Mouse (Mus musculus): ENCODE measurements around the gene Smim12. TPM values are rescaled to one million over a fixed set of nuclear protein-coding genes. Genes with fewer than 3 reads are reported as not detected.

Smim12 gene
- total RNA-seq (2014; rRNA removed) (40.8 and 47.2 TPM in 2 replicates), polyA plus RNA-seq (2015; fragmentation: Nextera tagmentation; extraction: Ambion mirVana) (63.7 and 65.4 TPM in 2 replicates)

- Histone ChIP-seq H3K4me2 (ENCODE audit: low read depth, low read length) (peak within 1 kb of the TSS; percentile 79), H3K4me3 (ENCODE audit: low read length) (peak within 1 kb of the TSS; percentile 100), H3K36me3 (ENCODE audit: insufficient read depth, low read length) (peaks cover 12% of the 10 kb centered on the region; the same call in 1 of the 2 replicates), H3K27me3 (ENCODE audit: insufficient read depth, low read length) (no peaks in the 10 kb centered on the region), H3K4me1 (ENCODE audit: insufficient read depth, low read length) (peaks cover 7% of the 10 kb centered on the region), H3K9ac (replicated peaks; ENCODE audit: low read length) (peak within 1 kb of the TSS; percentile 96), H3K9me3 (ENCODE audit: low read length) (no peaks in the 10 kb centered on the region), H3K27ac (peak within 1 kb of the TSS; percentile 68)
- 0% methylated on average over 28 of the region's 29 CpGs for WGBS
- peak; percentile 95 for TF ChIP-seq CTCF (IDR thresholded peaks at IDR 0.05; ENCODE audit: low read depth)
- peak; percentile 100 for DNase-seq (ENCODE audit: low spot score)
- peak; percentile 93 for ATAC-seq
Observed at GRCm38 (mm10) chr4:127243552-127243951, at the start of gene Smim12. Gene Smim12, plus strand, starts transcription at chr4:127243784.

- H3K4me2 ChIP-seq (ENCODE audit: low read depth, low read length), result no peak overlapping the region
- peaks cover 8% of the 10 kb centered on the region for H3K4me1 ChIP-seq (ENCODE audit: insufficient read depth, low read length)
- H3K27ac ChIP-seq, result 0 out of 2 replicates have a peak overlapping the region, but pooled peaks have one; percentile 41
- no peak overlapping the region for H3K9ac ChIP-seq (replicated peaks; ENCODE audit: low read length)
- 63% methylated on average over 25 of the region's 25 CpGs for WGBS
- no peak for ATAC-seq
- no peaks in the 10 kb centered on the region for H3K27me3 ChIP-seq (ENCODE audit: insufficient read depth, low read length)
- TF ChIP-seq CTCF (IDR thresholded peaks at IDR 0.05; ENCODE audit: low read depth), result no peak
- peak; percentile 23 for DNase-seq (ENCODE audit: low spot score)
- no peaks in the 10 kb centered on the region for H3K36me3 ChIP-seq (ENCODE audit: insufficient read depth, low read length)
- no peaks in the 10 kb centered on the region for H3K9me3 ChIP-seq (ENCODE audit: low read length)
- no peak overlapping the region for H3K4me3 ChIP-seq (ENCODE audit: low read length)
Observed at GRCm38 (mm10) chr4:127194477-127195269, 48.9 kb upstream of the Smim12 start.

GRCm38 (mm10) chr4:127198609-127199008 lies 45.0 kb upstream of the Smim12 start:
- no peak overlapping the region for H3K27ac ChIP-seq

GRCm38 (mm10) chr4:127199406-127199805 lies 44.2 kb upstream of the Smim12 start:
- Histone ChIP-seq H3K27ac (no peak overlapping the region), H3K4me3 (ENCODE audit: low read length) (no peak overlapping the region), H3K4me2 (ENCODE audit: low read depth, low read length) (no peak overlapping the region), H3K36me3 (ENCODE audit: insufficient read depth, low read length) (no peaks in the 10 kb centered on the region), H3K4me1 (ENCODE audit: insufficient read depth, low read length) (no peaks in the 10 kb centered on the region), H3K27me3 (ENCODE audit: insufficient read depth, low read length) (no peaks in the 10 kb centered on the region), H3K9ac (replicated peaks; ENCODE audit: low read length) (no peak overlapping the region), H3K9me3 (ENCODE audit: low read length) (no peaks in the 10 kb centered on the region)
- TF ChIP-seq CTCF (IDR thresholded peaks at IDR 0.05; ENCODE audit: low read depth), result peak; percentile 51
- no peak for ATAC-seq
- WGBS, result 65% methylated on average over 12 of the region's 12 CpGs
- DNase-seq (ENCODE audit: low spot score), result no peak

More at GRCm38 (mm10) chr4:127198609-127199008, 45.0 kb upstream of the Smim12 start:
- ATAC-seq (no peak), DNase-seq (ENCODE audit: low spot score) (no peak)
- Histone ChIP-seq H3K36me3 (ENCODE audit: insufficient read depth, low read length) (no peaks in the 10 kb centered on the region), H3K27me3 (ENCODE audit: insufficient read depth, low read length) (no peaks in the 10 kb centered on the region), H3K9ac (replicated peaks; ENCODE audit: low read length) (no peak overlapping the region), H3K4me3 (ENCODE audit: low read length) (no peak overlapping the region), H3K9me3 (ENCODE audit: low read length) (no peaks in the 10 kb centered on the region), H3K4me1 (ENCODE audit: insufficient read depth, low read length) (peaks cover 3% of the 10 kb centered on the region; the same call in 1 of the 2 replicates), H3K4me2 (ENCODE audit: low read depth, low read length) (no peak overlapping the region)
- WGBS, result 40% methylated on average over 6 of the region's 6 CpGs
- TF ChIP-seq CTCF (IDR thresholded peaks at IDR 0.05; ENCODE audit: low read depth), result no peak

GRCm38 (mm10) chr4:127200164-127200722 lies 43.3 kb upstream of the Smim12 start:
- H3K4me1 ChIP-seq (ENCODE audit: insufficient read depth, low read length), result no peaks in the 10 kb centered on the region
- H3K9me3 ChIP-seq (ENCODE audit: low read length), result no peaks in the 10 kb centered on the region
- H3K9ac ChIP-seq (replicated peaks; ENCODE audit: low read length), result no peak overlapping the region
- ATAC-seq (no peak), DNase-seq (ENCODE audit: low spot score) (no peak)
- H3K27ac ChIP-seq, result no peak overlapping the region
- H3K27me3 ChIP-seq (ENCODE audit: insufficient read depth, low read length), result no peaks in the 10 kb centered on the region
- no peak overlapping the region for H3K4me2 ChIP-seq (ENCODE audit: low read depth, low read length)
- 90% methylated on average over 12 of the region's 12 CpGs for WGBS
- H3K36me3 ChIP-seq (ENCODE audit: insufficient read depth, low read length), result no peaks in the 10 kb centered on the region
- no peak for TF ChIP-seq CTCF (IDR thresholded peaks at IDR 0.05; ENCODE audit: low read depth)
- H3K4me3 ChIP-seq (ENCODE audit: low read length), result no peak overlapping the region

GRCm38 (mm10) chr4:127200769-127201617 lies 42.6 kb upstream of the Smim12 start:
- ATAC-seq (no peak), DNase-seq (ENCODE audit: low spot score) (no peak)
- whole genome bisulfite sequencing, result 67% methylated on average over 13 of the region's 13 CpGs
- H3K27ac ChIP-seq, result no peak overlapping the region
- H3K27me3 ChIP-seq (ENCODE audit: insufficient read depth, low read length), result no peaks in the 10 kb centered on the region
- no peak overlapping the region for H3K4me2 ChIP-seq (ENCODE audit: low read depth, low read length)
- H3K4me1 ChIP-seq (ENCODE audit: insufficient read depth, low read length), result no peaks in the 10 kb centered on the region
- no peaks in the 10 kb centered on the region for H3K9me3 ChIP-seq (ENCODE audit: low read length)
- no peak overlapping the region for H3K9ac ChIP-seq (replicated peaks; ENCODE audit: low read length)
- H3K36me3 ChIP-seq (ENCODE audit: insufficient read depth, low read length), result no peaks in the 10 kb centered on the region
- TF ChIP-seq CTCF (IDR thresholded peaks at IDR 0.05; ENCODE audit: low read depth), result no peak
- no peak overlapping the region for H3K4me3 ChIP-seq (ENCODE audit: low read length)
